Mouse (Mus musculus) thymus, adult 2 months (tissue): ENCODE results near the gene Nfx1. TPM values are rescaled to one million over a fixed set of nuclear protein-coding genes. Genes with fewer than 3 reads are reported as not detected.

ENCODE experiments used
- DNase-seq: peaks from one replicate; pipeline ENCODE4 v3.0.0; 2021
- H3K27ac ChIP-seq: fragments of 200-500 bp; 2 replicates; pipeline ENCODE4 v1.5.1; 2012; ENCODE audit warnings: low read length, control low read depth; ENCODE audit not compliant: control insufficient read depth, insufficient read depth
- H3K27me3 ChIP-seq: fragments of 200-500 bp; 2 replicates; pipeline ENCODE4 v1.6.1; 2012; ENCODE audit warnings: mild to moderate bottlenecking, low read length, moderate library complexity, mixed read lengths; ENCODE audit not compliant: control insufficient read depth, insufficient read depth
- H3K36me3 ChIP-seq: fragments of 200-500 bp; 2 replicates; pipeline ENCODE4 v1.6.1; 2012; ENCODE audit warnings: mild to moderate bottlenecking, low read length, moderate library complexity; ENCODE audit not compliant: control insufficient read depth, insufficient read depth
- H3K4me1 ChIP-seq: fragments of 200-500 bp; replicated peaks from 2 replicates; pipeline ENCODE4 v1.6.1; 2012; ENCODE audit warnings: low read length; ENCODE audit not compliant: control insufficient read depth, insufficient read depth
- H3K4me3 ChIP-seq: fragments of 200-500 bp; 2 replicates; pipeline ENCODE4 v1.5.1; 2012; ENCODE audit warnings: mild to moderate bottlenecking, low read length, control low read depth, moderate library complexity; ENCODE audit not compliant: control insufficient read depth, insufficient read depth
- CTCF ChIP-seq: fragments of 200-500 bp; IDR thresholded peaks from 2 replicates; pipeline ENCODE4 v1.5.1; 2012; ENCODE audit warnings: mild to moderate bottlenecking, control low read depth, low read length, moderate library complexity, borderline replicate concordance; ENCODE audit not compliant: control insufficient read depth, poor library complexity, insufficient read depth; ENCODE audit errors: extremely low read depth
- POLR2A ChIP-seq: fragments of 200-500 bp; IDR thresholded peaks from 2 replicates; pipeline ENCODE4 v1.6.1; 2012; ENCODE audit warnings: mild to moderate bottlenecking, low read length, control low read depth, moderate library complexity; ENCODE audit not compliant: control insufficient read depth, poor library complexity, insufficient read depth; ENCODE audit errors: extremely low read depth
- WGBS: fragments of 180-500 bp; shearing (Covaris S2); methylation state at CpG from one replicate; pipeline ENCODE4 v1.1.7; 2018; 5-methylcytosine and 5-hydroxymethylcytosine counted together
- polyA plus RNA-seq: library from polyadenylated mRNA; depleted of rRNA; stranded (reverse); fragments of >200 nt; gene quantifications from 2 replicates; pipeline ENCODE4 v1.2.3, GENCODE M21; 2012

Gene Nfx1
- polyA plus RNA-seq, 1 experiment: 43.4 TPM

GRCm38 (mm10) chr4:40974011-40974410, 3.3 kb downstream of the Nfx1 start:
- Histone ChIP-seq H3K4me1 (0 out of 2 replicates have a peak, but pooled peaks cover 4% of the 10 kb centered on the region), H3K36me3 (peaks cover 22% of the 10 kb centered on the region), H3K27me3 (no peaks in the 10 kb centered on the region), H3K4me3 (no peak overlapping the region), H3K27ac (no peak overlapping the region)
- no peak for DNase-seq
- no peak for TF ChIP-seq POLR2A
- no peak for TF ChIP-seq CTCF
- WGBS: 94% methylated on average over 1 of the region's 1 CpGs

DNA sequence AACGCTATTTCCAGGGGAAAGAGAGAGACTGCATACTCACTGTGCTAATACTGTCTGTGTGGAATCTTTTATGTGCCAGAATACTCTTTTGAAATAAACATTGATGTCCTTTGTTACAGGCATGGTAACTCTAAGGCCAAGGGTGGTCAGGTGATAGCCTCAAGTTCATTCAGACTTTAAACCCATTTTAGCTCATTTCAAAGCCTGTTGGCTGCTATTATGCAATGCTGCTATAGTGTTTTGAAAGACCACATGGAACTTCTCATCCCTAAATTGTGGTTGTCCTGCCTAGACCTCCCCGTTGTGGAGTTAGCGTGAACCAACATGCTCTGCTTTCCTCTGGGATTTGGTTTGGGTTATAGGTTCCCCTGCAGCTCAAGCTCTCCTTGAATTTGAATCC, 5.0 kb downstream of the Nfx1 start:
- 96% methylated on average over 3 of the region's 3 CpGs for WGBS
- 0 out of 2 replicates have a peak, but pooled peaks cover 2% of the 10 kb centered on the region for H3K4me1 ChIP-seq
- TF ChIP-seq POLR2A (no peak), CTCF (no peak)

GRCm38 (mm10) chr4:40976651-40977050, 5.9 kb downstream of the Nfx1 start:
- 95% methylated on average over 10 of the region's 10 CpGs for WGBS
- no peak for DNase-seq
- Histone ChIP-seq H3K27me3 (no peaks in the 10 kb centered on the region), H3K4me3 (no peak overlapping the region), H3K4me1 (0 out of 2 replicates have a peak, but pooled peaks cover 2% of the 10 kb centered on the region), H3K36me3 (peaks cover 42% of the 10 kb centered on the region), H3K27ac (no peak overlapping the region)
- no peak for TF ChIP-seq CTCF
- no peak for TF ChIP-seq POLR2A

More for the DNA sequence above, 5.0 kb downstream of the Nfx1 start:
- H3K36me3 ChIP-seq: peaks cover 38% of the 10 kb centered on the region
- H3K4me3 ChIP-seq: no peak overlapping the region
- H3K27me3 ChIP-seq: no peaks in the 10 kb centered on the region
- DNase-seq: no peak
- no peak overlapping the region for H3K27ac ChIP-seq

DNA sequence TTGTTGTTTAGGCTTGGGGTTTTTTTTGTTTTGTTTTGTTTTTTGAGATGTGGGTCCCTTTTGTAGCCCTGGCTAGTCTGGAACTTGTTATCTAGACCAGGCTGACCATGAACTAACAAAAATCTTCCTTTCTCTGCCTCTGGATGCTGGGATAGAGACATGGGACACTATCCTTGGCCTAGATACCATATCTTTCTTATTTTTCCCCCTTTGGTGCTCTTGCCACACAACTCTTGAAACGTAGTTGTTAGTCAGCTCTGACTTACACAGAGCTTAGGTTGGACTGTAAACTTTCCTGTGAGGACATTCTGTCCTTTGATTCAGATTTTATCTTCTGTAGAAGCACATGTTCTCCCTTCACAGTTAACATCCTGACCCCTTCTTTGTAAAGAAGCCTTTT, 8.7 kb downstream of the Nfx1 start:
- Histone ChIP-seq H3K27me3 (no peaks in the 10 kb centered on the region), H3K4me1 (no peaks in the 10 kb centered on the region), H3K4me3 (no peak overlapping the region), H3K36me3 (peaks cover 44% of the 10 kb centered on the region), H3K27ac (no peak overlapping the region)
- WGBS: 94% methylated on average over 1 of the region's 1 CpGs
- TF ChIP-seq CTCF (no peak), POLR2A (no peak)
- no peak for DNase-seq

DNA sequence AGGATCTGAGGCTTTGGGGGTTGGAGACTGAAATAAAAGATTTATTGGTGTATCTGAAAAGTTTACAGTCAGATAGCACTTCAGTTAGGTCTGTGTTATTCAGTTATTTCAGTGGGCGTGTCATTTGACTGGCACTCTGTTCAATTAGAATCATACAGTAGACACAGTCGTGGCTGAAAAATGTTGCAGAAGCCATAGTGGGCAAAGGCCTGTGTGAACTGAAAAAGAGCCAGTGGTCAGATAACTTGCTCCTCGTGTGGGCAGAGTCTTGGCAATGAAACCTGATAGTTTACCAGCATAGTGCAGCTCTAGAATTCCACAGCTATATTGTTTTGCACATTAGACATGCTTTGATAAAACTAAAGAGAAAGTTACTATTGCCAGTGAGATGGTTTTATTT, 11.8 kb downstream of the Nfx1 start:
- no peak for TF ChIP-seq CTCF
- no peak for TF ChIP-seq POLR2A
- WGBS: 87% methylated on average over 3 of the region's 3 CpGs
- peaks cover 59% of the 10 kb centered on the region for H3K36me3 ChIP-seq

DNA sequence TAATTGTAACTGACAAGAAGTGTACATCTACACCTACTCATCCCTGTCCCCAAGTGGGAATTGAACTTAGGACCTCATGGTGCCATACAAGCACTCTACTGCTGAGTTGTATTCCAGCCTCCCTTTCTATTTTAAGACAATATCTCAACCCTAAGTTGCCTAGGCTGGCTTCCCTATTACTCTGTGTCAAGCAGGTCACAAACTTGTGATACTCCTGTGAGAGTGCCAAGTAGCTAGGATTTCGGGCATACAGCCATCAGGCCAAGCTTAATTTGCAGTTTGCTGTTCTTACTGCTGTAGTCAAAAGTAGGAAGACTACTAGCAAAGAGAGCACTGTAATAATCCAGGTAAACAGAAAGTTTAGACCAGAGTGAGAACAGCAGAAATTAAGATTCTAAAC, 13.0 kb downstream of the Nfx1 start:
- Histone ChIP-seq H3K27ac (no peak overlapping the region), H3K4me1 (no peaks in the 10 kb centered on the region), H3K27me3 (no peaks in the 10 kb centered on the region), H3K36me3 (peaks cover 62% of the 10 kb centered on the region), H3K4me3 (no peak overlapping the region)
- no peak for DNase-seq
- WGBS: 95% methylated on average over 1 of the region's 1 CpGs
- no peak for TF ChIP-seq POLR2A
- no peak for TF ChIP-seq CTCF

More for the DNA sequence above, 11.8 kb downstream of the Nfx1 start:
- Histone ChIP-seq H3K4me3 (no peak overlapping the region), H3K4me1 (no peaks in the 10 kb centered on the region), H3K27me3 (no peaks in the 10 kb centered on the region), H3K27ac (no peak overlapping the region)
- no peak for DNase-seq

DNA sequence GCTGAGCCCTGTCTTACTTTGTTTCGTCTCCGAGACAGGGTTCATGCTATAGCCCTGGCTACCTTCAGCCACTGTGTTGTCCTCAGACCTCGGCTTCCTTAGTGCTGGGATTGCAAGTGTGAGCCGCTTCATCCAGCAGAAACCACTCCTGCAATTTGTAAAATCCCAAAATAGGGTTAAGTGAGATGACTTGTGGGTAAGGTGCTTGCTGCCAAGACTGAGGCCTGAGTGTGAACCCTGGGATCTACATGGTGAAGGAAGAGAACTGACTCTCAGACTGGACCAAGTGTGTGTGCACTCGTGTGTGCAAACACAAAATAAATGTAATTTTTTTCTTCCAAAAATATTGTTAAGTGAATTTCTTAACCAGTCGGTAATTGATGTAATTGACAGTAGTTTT, 18.9 kb downstream of the Nfx1 start:
- H3K27me3 ChIP-seq: no peaks in the 10 kb centered on the region
- DNase-seq: no peak
- TF ChIP-seq POLR2A (no peak), CTCF (no peak)
- no peaks in the 10 kb centered on the region for H3K4me1 ChIP-seq
- WGBS: 96% methylated on average over 6 of the region's 6 CpGs
- H3K36me3 ChIP-seq: peaks cover 93% of the 10 kb centered on the region
- H3K27ac ChIP-seq: no peak overlapping the region
- H3K4me3 ChIP-seq: no peak overlapping the region
